Mouse (Mus musculus): ENCODE data around the gene Rfesd.

The Rfesd gene

GRCm38 (mm10) chr13:76017974-76018843, at the start of gene Rfesd:
Gene Rfesd, minus strand, starts transcription at chr13:76018719.
- DNase-seq (ENCODE audit: low spot score): peak; percentile 93

DNA sequence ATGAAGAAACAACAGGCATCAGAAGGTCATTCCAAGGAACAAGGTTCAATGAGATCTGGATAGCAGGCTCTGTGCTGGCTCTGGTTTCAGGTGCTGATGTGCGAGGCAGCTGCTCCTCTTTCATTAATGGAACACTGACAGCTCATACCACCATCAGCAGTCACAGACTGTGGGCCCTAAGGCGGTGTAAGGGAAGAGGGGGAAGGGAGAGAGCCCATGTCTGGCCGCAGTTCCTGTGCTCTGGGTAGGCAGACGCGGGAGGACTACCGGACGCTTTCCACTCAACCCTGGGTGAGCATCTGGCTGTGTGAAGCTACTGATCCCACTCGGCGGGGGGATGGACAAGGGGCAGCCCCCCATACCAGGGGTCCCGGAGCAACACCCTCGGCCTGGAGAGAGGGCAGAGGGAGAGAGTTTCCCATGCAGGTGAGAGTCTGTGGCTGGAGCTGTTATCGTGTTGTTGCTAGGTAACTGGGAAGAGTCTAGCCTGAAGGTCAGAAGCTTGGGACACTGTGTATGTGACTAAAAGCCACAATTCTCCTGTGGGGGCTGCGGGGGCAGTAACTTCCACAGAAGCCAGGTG, 45.9 kb upstream of the Rfesd start:
- DNase-seq (ENCODE audit: low spot score): no peak

DNA sequence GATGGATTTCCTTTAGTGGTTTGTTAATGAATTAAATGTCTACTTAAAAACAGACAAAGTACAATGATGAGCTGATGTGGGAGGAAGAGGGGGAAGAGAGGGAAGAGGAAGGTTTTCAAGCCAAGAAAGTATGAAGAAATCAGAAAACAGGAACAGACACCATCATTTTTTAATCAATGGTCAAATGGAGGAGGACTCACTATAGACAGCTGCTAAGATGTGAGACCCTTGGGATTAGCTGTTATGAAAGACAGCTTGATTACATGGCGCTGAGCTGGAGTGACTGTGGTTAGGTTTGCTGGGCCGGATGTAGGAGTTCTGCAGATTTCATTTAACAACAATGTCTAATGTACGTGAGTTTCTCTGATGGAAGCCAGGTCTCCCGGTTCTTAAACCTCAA, 45.0 kb upstream of the Rfesd start:
- no peak for DNase-seq (ENCODE audit: low spot score)

DNA sequence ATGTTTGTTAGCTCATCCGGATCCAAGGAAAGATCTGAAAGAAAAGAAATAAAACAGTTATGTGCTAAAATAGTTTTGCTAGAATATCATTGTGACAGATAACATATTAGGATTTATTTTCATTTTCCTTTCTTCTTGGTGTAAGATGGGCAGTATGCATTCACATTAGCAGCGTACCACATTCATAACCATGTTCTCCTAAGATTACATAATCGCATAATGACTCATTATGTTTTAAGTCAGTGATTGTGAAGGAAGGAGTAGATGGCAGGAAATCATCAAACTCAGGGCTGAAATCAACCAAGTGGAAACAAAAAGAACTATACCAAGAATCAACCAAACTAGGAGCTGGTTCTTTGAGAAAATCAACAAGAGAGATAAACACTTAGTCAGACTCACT, 44.0 kb upstream of the Rfesd start:
- DNase-seq (ENCODE audit: low spot score): no peak

DNA sequence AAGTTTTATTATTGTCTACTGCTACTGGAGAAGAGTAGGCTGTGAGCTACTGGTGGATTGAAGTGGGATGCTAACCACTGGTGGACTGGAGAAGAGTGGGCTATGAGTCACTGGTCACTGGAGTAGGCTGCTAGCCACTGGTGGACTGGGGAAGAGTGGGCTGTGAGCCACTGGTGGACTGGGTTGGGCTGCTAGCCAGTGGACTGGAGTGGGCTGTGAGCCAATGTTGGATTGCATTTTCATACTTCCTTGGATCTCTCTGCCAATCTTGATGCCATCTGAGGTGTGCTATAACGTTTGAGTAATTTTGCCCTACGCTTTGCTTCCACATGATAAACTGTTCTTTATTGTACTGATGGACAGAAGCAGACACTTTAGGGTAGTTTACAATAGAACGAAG, 43.6 kb upstream of the Rfesd start:
- no peak for DNase-seq (ENCODE audit: low spot score)

DNA sequence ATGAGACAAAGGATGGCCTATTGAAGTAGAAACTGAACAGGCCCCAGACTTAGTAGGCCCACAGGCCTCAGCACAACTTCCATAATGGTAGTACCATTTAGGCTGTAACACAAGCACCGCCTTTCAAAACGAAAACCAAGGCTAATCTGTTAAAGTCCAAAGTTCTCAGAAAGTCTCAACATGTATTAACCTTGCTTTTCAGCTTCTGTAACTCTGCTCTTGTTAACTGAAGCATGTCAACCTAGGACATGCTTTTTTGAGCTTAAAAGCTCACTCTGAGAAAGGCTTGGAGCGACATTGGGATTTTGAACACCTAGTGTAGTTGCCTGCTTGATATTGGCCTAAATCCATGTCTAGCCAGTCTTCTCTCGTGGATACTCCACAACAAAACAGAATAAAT, 41.1 kb upstream of the Rfesd start:
- no peak for DNase-seq (ENCODE audit: low spot score)

- no peak for DNase-seq (ENCODE audit: low spot score)
Measured at GRCm38 (mm10) chr13:76057267-76058069, 38.9 kb upstream of the Rfesd start.

- no peak for DNase-seq (ENCODE audit: low spot score)
Measured at GRCm38 (mm10) chr13:76056896-76057266, 38.4 kb upstream of the Rfesd start, which contains the start of gene Gpr150. Gene Gpr150, minus strand, starts transcription at chr13:76056996.

- DNase-seq (ENCODE audit: low spot score): peak; percentile 13
Measured at GRCm38 (mm10) chr13:76056261-76056724, 37.8 kb upstream of the Rfesd start.

DNA sequence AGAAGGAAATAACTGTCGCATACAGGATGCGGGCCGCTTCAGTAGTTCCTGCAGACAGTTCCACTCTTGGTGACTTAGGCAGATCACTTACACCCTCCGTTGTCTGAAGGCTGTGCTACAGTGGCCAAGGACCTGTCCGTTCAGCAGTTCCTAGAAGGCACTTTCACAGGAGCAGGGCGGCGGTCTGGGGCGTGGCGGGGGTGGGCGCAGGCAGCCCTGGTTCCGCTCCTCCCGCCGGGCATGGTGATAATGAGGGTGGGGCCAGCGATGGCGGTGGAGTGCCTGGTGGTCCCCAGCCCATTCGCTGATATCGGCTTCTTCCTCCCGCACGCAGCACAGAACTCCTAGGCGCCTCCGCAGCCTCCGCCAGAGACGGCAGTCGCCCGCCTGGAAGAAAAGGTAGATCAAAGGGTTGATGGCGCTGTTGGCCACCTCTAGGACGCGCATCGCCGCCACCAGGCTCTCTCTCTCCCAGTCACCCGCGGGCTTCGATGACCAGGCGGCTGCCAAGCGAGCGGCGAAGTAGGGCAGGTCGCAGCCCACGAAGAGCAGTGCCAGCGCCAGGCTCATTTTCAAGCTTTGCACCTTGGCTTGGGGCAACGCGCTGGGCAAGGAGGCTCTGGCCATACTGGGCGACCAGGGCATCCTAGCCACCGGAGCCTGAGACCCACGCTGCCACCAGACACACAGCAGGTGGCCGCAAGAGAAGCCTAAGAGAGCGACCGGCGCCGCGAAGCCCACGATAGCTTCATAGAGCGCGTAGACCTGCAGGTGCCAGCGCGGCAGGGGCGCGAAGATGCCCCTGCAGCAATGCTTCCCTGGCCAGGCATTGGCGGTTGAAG, 37.1 kb upstream of the Rfesd start:
- DNase-seq (ENCODE audit: low spot score): no peak

DNA sequence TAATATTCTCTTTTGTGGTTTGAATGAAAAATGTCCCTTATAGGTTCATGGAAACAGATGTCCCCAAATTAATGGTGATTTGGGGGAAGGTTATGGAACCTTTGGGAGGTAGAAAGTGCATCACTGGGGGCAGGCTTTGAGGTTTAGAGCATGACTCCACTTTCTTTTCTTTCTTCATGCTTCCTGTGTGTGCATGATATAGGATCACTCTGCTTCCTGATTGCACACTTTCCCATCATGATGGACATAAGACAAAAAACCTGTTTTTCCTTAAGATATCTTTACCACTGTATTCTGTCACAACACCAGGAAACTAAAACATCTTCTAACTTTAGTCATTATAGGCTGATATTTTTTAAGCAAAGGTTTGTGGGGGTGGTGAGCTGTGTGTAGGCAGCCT, 26.5 kb upstream of the Rfesd start:
- no peak for DNase-seq (ENCODE audit: low spot score)

DNA sequence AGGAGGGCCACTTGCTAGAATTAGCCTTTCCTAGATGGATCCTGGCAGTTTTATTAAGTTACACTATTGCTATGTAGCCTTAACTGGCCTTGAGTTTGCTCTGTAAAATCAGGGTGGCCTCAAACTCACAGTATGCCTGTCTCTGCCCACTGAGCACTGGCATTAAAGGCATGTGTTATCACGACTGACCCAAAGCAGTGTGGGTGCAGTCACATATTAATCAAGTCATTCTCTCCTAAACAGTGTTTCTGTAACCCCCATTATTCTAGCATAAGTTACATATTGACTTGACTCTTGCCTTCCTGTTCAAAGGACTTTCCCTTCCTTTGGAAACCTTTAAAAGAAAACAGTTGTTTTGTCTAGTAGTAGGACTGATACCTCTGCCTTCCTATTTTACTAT, 23.9 kb upstream of the Rfesd start:
- DNase-seq (ENCODE audit: low spot score): no peak

DNA sequence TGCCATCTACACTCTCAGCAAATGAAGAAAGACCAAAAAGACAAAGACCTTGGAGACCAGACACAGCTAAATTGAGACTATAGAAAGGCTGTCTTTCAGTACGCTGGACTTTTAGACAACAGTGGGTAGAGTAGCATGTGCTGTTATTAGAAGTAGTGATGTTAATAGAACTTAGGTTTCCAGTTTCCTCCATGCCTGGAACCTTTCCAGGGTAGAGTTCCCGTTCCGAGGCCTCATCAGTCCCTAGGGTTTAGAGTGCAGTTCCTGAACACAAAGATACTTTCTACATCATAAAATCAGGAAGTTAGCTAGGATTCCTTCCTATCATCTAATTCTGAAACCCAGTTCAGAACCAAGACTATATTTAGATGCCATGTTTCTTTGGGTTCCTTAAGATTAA, 6.1 kb upstream of the Rfesd start:
- DNase-seq (ENCODE audit: low spot score): no peak

GRCm38 (mm10) chr13:76021782-76022181, 3.3 kb upstream of the Rfesd start:
- DNase-seq (ENCODE audit: low spot score): no peak

DNA sequence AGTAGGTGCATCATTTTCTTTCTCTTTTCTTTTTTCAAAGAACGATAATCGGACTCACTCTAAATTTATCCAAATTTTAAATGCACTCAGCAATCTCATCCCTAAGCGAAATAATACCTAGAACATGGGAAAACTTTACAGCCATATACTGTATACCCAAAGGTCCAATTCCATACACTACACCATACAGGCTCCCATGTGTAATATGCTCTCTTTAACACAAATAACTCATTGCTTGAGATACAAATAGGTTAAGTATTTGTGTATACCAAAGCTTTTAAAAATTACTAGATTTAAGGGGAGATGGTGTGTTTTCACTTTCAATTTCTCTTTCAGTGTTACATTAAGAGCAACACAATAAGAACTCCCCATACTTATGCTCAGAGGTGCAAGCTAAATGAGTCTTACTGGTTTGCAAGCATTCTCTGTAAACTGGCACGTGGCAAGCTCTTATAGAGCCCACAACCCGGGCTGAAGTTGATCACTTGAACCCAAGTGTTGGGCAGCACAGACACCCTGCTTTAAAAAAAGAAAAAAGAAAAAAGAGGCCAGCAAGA, 403 bp upstream of the Rfesd start:
- no peak for DNase-seq (ENCODE audit: low spot score)

GRCm38 (mm10) chr13:76017465-76017864, 1.1 kb downstream of the Rfesd start:
- no peak for DNase-seq (ENCODE audit: low spot score)

DNA sequence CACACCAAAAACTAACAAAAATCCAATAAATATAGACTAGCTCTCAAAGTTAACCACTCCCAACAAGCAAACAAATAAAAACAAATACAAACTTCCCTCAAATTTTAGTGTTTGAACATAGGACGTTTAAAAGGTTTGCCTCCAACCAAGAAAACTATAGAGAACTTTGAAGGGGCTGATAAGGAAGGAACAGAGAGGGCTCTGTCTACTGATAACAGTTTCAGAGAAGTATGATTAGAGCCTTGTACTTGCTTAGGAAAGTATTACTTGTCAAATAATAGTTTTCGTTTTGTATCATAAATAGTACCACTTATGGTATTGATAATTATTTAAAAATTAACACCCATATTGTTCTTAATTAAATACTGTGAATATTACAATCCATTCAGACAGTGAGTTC, 4.0 kb downstream of the Rfesd start:
- DNase-seq (ENCODE audit: low spot score): no peak

- DNase-seq (ENCODE audit: low spot score): no peak
Measured at GRCm38 (mm10) chr13:76003272-76003671, 15.2 kb downstream of the Rfesd start.

- DNase-seq (ENCODE audit: low spot score): no peak
Measured at GRCm38 (mm10) chr13:75992169-75993028, 26.1 kb downstream of the Rfesd start.

- no peak for DNase-seq (ENCODE audit: low spot score)
Measured at GRCm38 (mm10) chr13:75988096-75988495, 30.4 kb downstream of the Rfesd start.

DNA sequence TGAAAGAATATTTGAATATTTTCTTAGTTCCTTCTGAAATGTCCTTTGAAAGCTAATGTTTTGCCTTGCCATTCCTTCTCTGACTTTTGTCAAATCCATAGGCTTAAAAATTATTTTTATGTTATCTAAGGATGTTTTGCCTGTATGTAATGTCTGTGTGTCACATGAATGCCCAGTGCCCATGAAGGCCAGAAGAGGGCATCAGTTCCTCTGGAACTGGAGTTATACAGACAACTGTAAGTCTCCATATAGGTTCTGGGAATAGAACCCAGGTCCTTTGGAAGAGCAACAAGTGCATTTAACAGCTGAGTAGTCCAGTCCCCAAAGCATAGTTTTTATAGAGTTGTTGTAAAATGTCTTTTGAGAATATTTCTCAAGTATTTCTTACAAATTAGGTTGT, 36.6 kb downstream of the Rfesd start:
- DNase-seq (ENCODE audit: low spot score): no peak
